In genomic region chr15:43942002-43942660, GRCm38 (mm10) we compare ENCODE assay signal across 15 mouse cellular contexts.
A peak's percentile ranks its signal among the peaks of the same experiment; 100 is the strongest.
DNase-seq lines count a peak whose midpoint lies in the region; ATAC-seq and TF ChIP-seq lines count a peak whose summit lies in the region.
"Had no signal": no experiment of that assay in that cellular context is flagged by ENCODE, and none has a peak within 500 bp of the region (broad histone marks: within the 10 kb centered on the region; RNA-seq: fewer than 3 reads in every experiment).

No protein-coding gene starts in this region.

- WGBS in lung, embryonic 14.5 days, result 49% methylated on average over 2 of the region's 2 CpGs
- WGBS in hindbrain, embryonic 14.5 days, result 37% methylated on average over 2 of the region's 2 CpGs
- WGBS in midbrain, postnatal 0 days, result 38% methylated on average over 2 of the region's 2 CpGs
- WGBS in heart, embryonic 11.5 days (ENCODE audit: insufficient replicate concordance), result 70% methylated on average over 2 of the region's 2 CpGs

- H3K4me2 ChIP-seq in lung, embryonic 14.5 days, result no peak overlapping the region
- no peak overlapping the region for H3K4me2 ChIP-seq in hindbrain, embryonic 14.5 days (replicated peaks)
- H3K4me2 ChIP-seq in midbrain, postnatal 0 days (ENCODE audit: low read depth, low read length, poor library complexity, severe bottlenecking), result no peak overlapping the region
- no peak overlapping the region for H3K4me2 ChIP-seq in heart, embryonic 11.5 days
- H3K4me2 ChIP-seq: heart, embryonic 13.5 days had no signal

- H3K4me3 ChIP-seq in lung, embryonic 14.5 days (ENCODE audit: low read depth, low read length), result no peak overlapping the region
- no peak overlapping the region for H3K4me3 ChIP-seq in hindbrain, embryonic 14.5 days (replicated peaks; ENCODE audit: low read length)
- H3K4me3 ChIP-seq in midbrain, postnatal 0 days (ENCODE audit: low read depth, low read length), result no peak overlapping the region
- no peak overlapping the region for H3K4me3 ChIP-seq in heart, embryonic 11.5 days (ENCODE audit: low read depth, low read length)
- H3K4me3 ChIP-seq: heart, embryonic 13.5 days had no signal

- no peaks in the 10 kb centered on the region for H3K9me3 ChIP-seq in lung, embryonic 14.5 days (ENCODE audit: low read depth, low read length)
- H3K9me3 ChIP-seq in hindbrain, embryonic 14.5 days (ENCODE audit: control insufficient read depth, low read length), result no peaks in the 10 kb centered on the region
- H3K9me3 ChIP-seq in midbrain, postnatal 0 days (ENCODE audit: low read length), result no peaks in the 10 kb centered on the region
- no peaks in the 10 kb centered on the region for H3K9me3 ChIP-seq in heart, embryonic 11.5 days (replicated peaks; ENCODE audit: control insufficient read depth, low read length)
- H3K9me3 ChIP-seq: heart, embryonic 13.5 days had no signal

- H3K9ac ChIP-seq in lung, embryonic 14.5 days, result no peak overlapping the region
- H3K9ac ChIP-seq in hindbrain, embryonic 14.5 days, result no peak overlapping the region
- H3K9ac ChIP-seq in midbrain, postnatal 0 days (replicated peaks; ENCODE audit: low read length, poor library complexity, severe bottlenecking), result no peak overlapping the region
- no peak overlapping the region for H3K9ac ChIP-seq in heart, embryonic 11.5 days (ENCODE audit: low read depth, low read length)
- H3K9ac ChIP-seq: heart, embryonic 13.5 days; liver, embryonic 14.5 days had no signal

- no peak overlapping the region for H3K27ac ChIP-seq in lung, embryonic 14.5 days (ENCODE audit: low read depth)
- no peak overlapping the region for H3K27ac ChIP-seq in hindbrain, embryonic 14.5 days
- no peak overlapping the region for H3K27ac ChIP-seq in midbrain, postnatal 0 days (ENCODE audit: low read depth, low read length)
- no peak overlapping the region for H3K27ac ChIP-seq in heart, embryonic 11.5 days (ENCODE audit: low read depth, low read length)
- H3K27ac ChIP-seq: heart, embryonic 13.5 days; liver, embryonic 14.5 days had no signal

- H3K4me1 ChIP-seq in lung, embryonic 14.5 days (ENCODE audit: insufficient read depth), result no peaks in the 10 kb centered on the region
- peaks cover 20% of the 10 kb centered on the region; the same call in 1 of the 2 replicates for H3K4me1 ChIP-seq in hindbrain, embryonic 14.5 days (replicated peaks; ENCODE audit: control insufficient read depth, insufficient read depth, low read length)
- no peaks in the 10 kb centered on the region; the same call in 1 of the 2 replicates for H3K4me1 ChIP-seq in midbrain, postnatal 0 days (ENCODE audit: insufficient read depth, low read length)
- no peaks in the 10 kb centered on the region for H3K4me1 ChIP-seq in heart, embryonic 11.5 days (ENCODE audit: control insufficient read depth, insufficient read depth, low read length)
- H3K4me1 ChIP-seq: heart, embryonic 13.5 days had no signal

- no peak for TF ChIP-seq CTCF in lung, embryonic 14.5 days (IDR thresholded peaks at IDR 0.05; ENCODE audit: low read depth)
- peak; percentile 33; the same call in 1 of the 2 replicates for TF ChIP-seq CTCF in midbrain, postnatal 0 days (IDR thresholded peaks at IDR 0.05)

- peak; percentile 1 for DNase-seq in embryo, embryonic 10.5 days (ENCODE audit: low spot score)
- DNase-seq in embryo, embryonic 10 days (ENCODE audit: low spot score), result no peak
- peak; percentile 3 for DNase-seq in lung, embryonic 14.5 days
- DNase-seq in lung, postnatal 36 days, result no peak
- peak; percentile 50 for DNase-seq in hindbrain, embryonic 14.5 days (ENCODE audit: low spot score)
- DNase-seq in midbrain, postnatal 0 days (ENCODE audit: low spot score), result peak; percentile 61
- no peak for DNase-seq in left cerebral cortex, adult 11 months (ENCODE audit: low spot score)
- DNase-seq: adrenal gland, postnatal 10 days; gastrocnemius, postnatal 36 days; kidney, postnatal 10 days; lung, postnatal 4 days; thymus, adult 18-20 months had no signal

- no peaks in the 10 kb centered on the region for H3K27me3 ChIP-seq in lung, embryonic 14.5 days (ENCODE audit: insufficient read depth, low read length)
- no peaks in the 10 kb centered on the region for H3K27me3 ChIP-seq in hindbrain, embryonic 14.5 days (ENCODE audit: control insufficient read depth, insufficient read depth, low read length)
- H3K27me3 ChIP-seq in midbrain, postnatal 0 days (ENCODE audit: insufficient read depth, low read length), result no peaks in the 10 kb centered on the region
- no peaks in the 10 kb centered on the region for H3K27me3 ChIP-seq in heart, embryonic 11.5 days (ENCODE audit: control insufficient read depth, insufficient read depth, low read length)
- H3K27me3 ChIP-seq: heart, embryonic 13.5 days had no signal

- no peak for ATAC-seq in lung, embryonic 14.5 days (ENCODE audit: insufficient read depth)
- peak; percentile 83 for ATAC-seq in hindbrain, embryonic 14.5 days (ENCODE audit: low FRiP score)
- peak; percentile 74 for ATAC-seq in midbrain, postnatal 0 days (ENCODE audit: low FRiP score)
- no peak for ATAC-seq in heart, embryonic 11.5 days (replicated peaks; ENCODE audit: insufficient number of reproducible peaks, low FRiP score, low TSS enrichment)

- no peaks in the 10 kb centered on the region for H3K36me3 ChIP-seq in lung, embryonic 14.5 days (ENCODE audit: insufficient read depth)
- no peaks in the 10 kb centered on the region for H3K36me3 ChIP-seq in hindbrain, embryonic 14.5 days (replicated peaks; ENCODE audit: control insufficient read depth, insufficient read depth)
- H3K36me3 ChIP-seq in midbrain, postnatal 0 days (ENCODE audit: insufficient read depth, low read length), result no peaks in the 10 kb centered on the region
- no peaks in the 10 kb centered on the region for H3K36me3 ChIP-seq in heart, embryonic 11.5 days (ENCODE audit: control insufficient read depth, insufficient read depth, low read length)
- H3K36me3 ChIP-seq: heart, embryonic 13.5 days had no signal

Comparison
In these comparisons a context has a peak if more than half of its experiments do, and no peak if none do; other contexts are left out.
1. DNase-seq: peak in embryo, embryonic 10.5 days (single experiment), lung, embryonic 14.5 days (single experiment), hindbrain, embryonic 14.5 days (single experiment) and midbrain, postnatal 0 days (single experiment); none in embryo, embryonic 10 days (single experiment), lung, postnatal 36 days (single experiment) and left cerebral cortex, adult 11 months (single experiment).
2. ATAC-seq: peak in hindbrain, embryonic 14.5 days (single experiment) and midbrain, postnatal 0 days (single experiment); none in lung, embryonic 14.5 days (single experiment) and heart, embryonic 11.5 days (single experiment).